Mouse (Mus musculus) ES-Bruce4 (cell line): ENCODE measurements around the gene Ssc5d. TPM values are rescaled to one million over a fixed set of nuclear protein-coding genes. Genes with fewer than 3 reads are reported as not detected.
"Not testable (repeated sequence)": the region's sequence is repeated elsewhere in the genome, so short reads cannot be mapped to it uniquely, and the experiment has no call there.

Experiments used
- H3K27ac ChIP-seq: 2 replicates; pipeline ENCODE4 v1.5.1; 2012; ENCODE audit warnings: low read length, inconsistent platforms; ENCODE audit not compliant: insufficient read depth
- H3K27me3 ChIP-seq: 2 replicates; pipeline ENCODE4 v1.6.1; 2012; ENCODE audit warnings: mild to moderate bottlenecking, low read length, inconsistent platforms; ENCODE audit not compliant: control insufficient read depth, poor library complexity, insufficient read depth, severe bottlenecking
- H3K36me3 ChIP-seq: 2 replicates; pipeline ENCODE4 v1.6.1; 2012; ENCODE audit warnings: inconsistent platforms, mild to moderate bottlenecking, low read length, moderate library complexity; ENCODE audit not compliant: control insufficient read depth, poor library complexity, insufficient read depth, severe bottlenecking
- H3K4me1 ChIP-seq: one replicate; pipeline ENCODE4 v1.8.1; 2011; ENCODE audit warnings: low read length; ENCODE audit not compliant: control insufficient read depth, insufficient read depth
- H3K4me3 ChIP-seq: 2 replicates; pipeline ENCODE4 v1.5.1; 2011; ENCODE audit warnings: low read depth, mild to moderate bottlenecking, low read length
- H3K9ac ChIP-seq: 2 replicates; pipeline ENCODE4 v1.6.1; 2012; ENCODE audit warnings: low read depth, mild to moderate bottlenecking, inconsistent platforms; ENCODE audit not compliant: poor library complexity, severe bottlenecking
- H3K9me3 ChIP-seq: replicated peaks from 2 replicates; pipeline ENCODE4 v1.6.1; 2012; ENCODE audit warnings: mild to moderate bottlenecking, low read length, inconsistent platforms; ENCODE audit not compliant: control insufficient read depth, poor library complexity, insufficient read depth, severe bottlenecking
- CTCF ChIP-seq: IDR thresholded peaks from one replicate; pipeline ENCODE4 v1.8.1; 2011; ENCODE audit warnings: low read depth, low read length
- EP300 ChIP-seq: IDR thresholded peaks from 2 replicates; pipeline ENCODE4 v1.6.1; 2011; ENCODE audit warnings: low read depth, low read length; ENCODE audit not compliant: insufficient read depth
- POLR2A ChIP-seq: IDR thresholded peaks from one replicate; pipeline ENCODE4 v1.8.1; 2011; ENCODE audit warnings: low read length; ENCODE audit not compliant: insufficient read depth
- polyA plus RNA-seq: library from polyadenylated mRNA; stranded (reverse); fragments of >200 nt; gene quantifications from 2 replicates; pipeline ENCODE4 v1.2.4, GENCODE M21; 2011; ENCODE audit warnings: low read depth; ENCODE audit not compliant: missing spikeins, insufficient read depth, insufficient read length

The Ssc5d gene
- polyA plus RNA-seq = 1.5 and 2.0 TPM in 2 replicates

GRCm38 (mm10) chr7:4925441-4926381 is at the start of gene Ssc5d:
Gene Ssc5d (plus strand): TSS chr7:4925785.
- no peak for TF ChIP-seq EP300
- no peak for TF ChIP-seq POLR2A
- Histone ChIP-seq H3K4me1 (no peaks in the 10 kb centered on the region), H3K9me3 (no peaks in the 10 kb centered on the region), H3K27me3 (no peaks in the 10 kb centered on the region), H3K36me3 (no peaks in the 10 kb centered on the region), H3K27ac (no peak within 1 kb of the TSS), H3K4me3 (no peak within 1 kb of the TSS), H3K9ac (no peak within 1 kb of the TSS)

GRCm38 (mm10) chr7:4876753-4877221 is 48.8 kb upstream of the Ssc5d start, which contains the start of gene Isoc2a:
Gene Isoc2a (plus strand): TSS chr7:4877153.
- H3K36me3 ChIP-seq = no peaks in the 10 kb centered on the region
- no peaks in the 10 kb centered on the region for H3K4me1 ChIP-seq
- H3K4me3 ChIP-seq = peak within 1 kb of the TSS; percentile 80
- TF ChIP-seq EP300 (peak; percentile 63; the same call in 1 of the 2 replicates), CTCF (no peak), POLR2A (peak; percentile 74)
- no peaks in the 10 kb centered on the region for H3K27me3 ChIP-seq
- peak within 1 kb of the TSS; percentile 11 for H3K9ac ChIP-seq
- peak within 1 kb of the TSS; percentile 34; the same call in 1 of the 2 replicates for H3K27ac ChIP-seq
- no peaks in the 10 kb centered on the region; the same call in 1 of the 2 replicates for H3K9me3 ChIP-seq

- H3K27ac ChIP-seq = no peak overlapping the region
These were observed 48.4 kb upstream of the Ssc5d start for GRCm38 (mm10) chr7:4877226-4877625.

GRCm38 (mm10) chr7:4878186-4878585 is 47.4 kb upstream of the Ssc5d start:
- no peak for TF ChIP-seq POLR2A
- no peak for TF ChIP-seq EP300
- TF ChIP-seq CTCF = peak; percentile 56
- no peak overlapping the region for H3K4me3 ChIP-seq
- no peak overlapping the region for H3K27ac ChIP-seq
- no peaks in the 10 kb centered on the region for H3K27me3 ChIP-seq
- H3K9me3 ChIP-seq = no peaks in the 10 kb centered on the region; the same call in 1 of the 2 replicates
- 0 out of 2 replicates have a peak overlapping the region, but pooled peaks have one; percentile 11 for H3K9ac ChIP-seq
- no peaks in the 10 kb centered on the region for H3K4me1 ChIP-seq
- no peaks in the 10 kb centered on the region; the same call in 1 of the 2 replicates for H3K36me3 ChIP-seq

More at GRCm38 (mm10) chr7:4877226-4877625, 48.4 kb upstream of the Ssc5d start:
- Histone ChIP-seq H3K27me3 (no peaks in the 10 kb centered on the region), H3K4me3 (peak overlapping the region; percentile 80), H3K4me1 (no peaks in the 10 kb centered on the region), H3K9me3 (no peaks in the 10 kb centered on the region; the same call in 1 of the 2 replicates), H3K36me3 (no peaks in the 10 kb centered on the region), H3K9ac (peak overlapping the region; percentile 11)
- TF ChIP-seq POLR2A (no peak), EP300 (no peak), CTCF (no peak)

- not testable (repeated sequence) for H3K27ac ChIP-seq, H3K4me3 ChIP-seq, H3K4me1 ChIP-seq, H3K36me3 ChIP-seq, H3K9ac ChIP-seq, H3K9me3 ChIP-seq, H3K27me3 ChIP-seq
These were observed 46.5 kb upstream of the Ssc5d start for GRCm38 (mm10) chr7:4879036-4879435.

GRCm38 (mm10) chr7:4886680-4887079 is 38.9 kb upstream of the Ssc5d start:
- Histone ChIP-seq H3K9ac (no peak overlapping the region), H3K27me3 (no peaks in the 10 kb centered on the region), H3K4me3 (no peak overlapping the region), H3K9me3 (no peaks in the 10 kb centered on the region; the same call in 1 of the 2 replicates), H3K4me1 (no peaks in the 10 kb centered on the region), H3K36me3 (no peaks in the 10 kb centered on the region; the same call in 1 of the 2 replicates), H3K27ac (no peak overlapping the region)
- TF ChIP-seq EP300 = no peak
- no peak for TF ChIP-seq POLR2A
- TF ChIP-seq CTCF = no peak
